Mouse (Mus musculus): ENCODE results near the gene Plxna4. TPM values are rescaled to one million over a fixed set of nuclear protein-coding genes. Genes with fewer than 3 reads are reported as not detected.

Plxna4 gene
- polyA plus RNA-seq, 1 experiment from 2014 or later, result 5.6 TPM

DNA sequence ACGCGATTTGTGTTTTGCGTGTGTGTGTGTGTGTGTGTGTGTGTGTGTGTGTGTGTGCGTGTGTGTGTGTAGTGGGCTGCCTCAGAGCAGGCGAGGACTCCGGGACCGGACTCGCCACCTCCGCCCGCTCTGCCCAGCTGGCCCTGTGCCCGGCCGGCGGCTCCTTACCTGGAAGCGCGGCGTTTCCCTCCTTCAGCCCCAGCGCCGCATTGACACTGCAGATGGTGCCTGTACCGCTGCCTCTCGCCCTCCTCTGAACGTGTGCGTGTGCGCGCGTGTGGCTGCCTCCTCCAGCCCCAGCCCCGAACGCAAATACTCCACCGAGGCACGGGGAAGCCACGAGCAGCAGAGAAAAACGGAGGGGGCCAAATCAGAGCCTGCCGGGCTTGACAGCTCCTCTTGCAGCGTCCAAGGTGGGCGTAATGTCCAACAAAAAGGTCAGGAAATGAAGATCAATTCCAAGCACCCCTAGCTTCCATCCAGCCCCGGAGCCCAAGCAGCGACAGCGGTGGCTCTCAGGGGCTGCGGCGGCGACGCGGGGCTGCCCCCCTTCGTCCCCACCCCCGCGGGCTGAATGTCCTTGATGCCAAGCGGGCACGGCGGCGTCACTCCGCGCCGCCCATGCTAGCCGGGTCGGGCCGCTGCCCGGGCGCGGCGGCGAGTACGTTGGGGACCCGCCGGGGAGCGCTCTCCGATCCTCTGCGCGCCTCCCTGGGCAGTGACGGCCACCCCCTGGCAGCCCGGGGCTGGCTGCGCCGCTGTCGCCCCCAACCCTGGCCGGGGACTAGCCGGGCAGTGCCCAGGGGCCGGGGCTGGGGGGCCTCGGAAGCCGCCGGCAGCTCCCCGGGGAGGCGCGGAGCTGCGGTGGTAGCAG is 619 bp downstream of the Plxna4 start:
- H3K9me3 ChIP-seq, result no peaks in the 10 kb centered on the region
- under 1% methylated on average over 76 of the region's 82 CpGs for WGBS
- peak overlapping the region; percentile 83 for H3K27ac ChIP-seq (replicated peaks)
- H3K4me3 ChIP-seq, result peak overlapping the region; percentile 88
- peak overlapping the region; percentile 99 for H3K4me2 ChIP-seq (replicated peaks)
- peak overlapping the region; percentile 84 for H3K9ac ChIP-seq (replicated peaks)
- peak; percentile 32; the same call in 1 of the 2 replicates for ATAC-seq (ENCODE audit: low FRiP score, low read depth)
- H3K27me3 ChIP-seq, result peaks cover 60% of the 10 kb centered on the region
- H3K36me3 ChIP-seq, result no peaks in the 10 kb centered on the region
- peaks cover 39% of the 10 kb centered on the region for H3K4me1 ChIP-seq

- H3K4me2 ChIP-seq (replicated peaks), result peak overlapping the region; percentile 99
- peaks cover 60% of the 10 kb centered on the region for H3K27me3 ChIP-seq
- ATAC-seq (ENCODE audit: low FRiP score, low read depth), result no peak
- H3K36me3 ChIP-seq, result no peaks in the 10 kb centered on the region
- H3K27ac ChIP-seq (replicated peaks), result peak overlapping the region; percentile 83; the same call in 1 of the 2 replicates
- peaks cover 41% of the 10 kb centered on the region for H3K4me1 ChIP-seq
- H3K4me3 ChIP-seq, result peak overlapping the region; percentile 88
- 4% methylated on average over 13 of the region's 13 CpGs for WGBS
- peak overlapping the region; percentile 84 for H3K9ac ChIP-seq (replicated peaks)
- H3K9me3 ChIP-seq, result no peaks in the 10 kb centered on the region
Measured at GRCm38 (mm10) chr6:32586821-32587135, 1.2 kb downstream of the Plxna4 start.

- ATAC-seq (ENCODE audit: low FRiP score, low read depth), result no peak
- peaks cover 41% of the 10 kb centered on the region for H3K4me1 ChIP-seq
- under 1% methylated on average over 13 of the region's 13 CpGs for WGBS
- H3K27me3 ChIP-seq, result peaks cover 64% of the 10 kb centered on the region
- H3K4me2 ChIP-seq (replicated peaks), result peak overlapping the region; percentile 99
- no peak overlapping the region for H3K27ac ChIP-seq (replicated peaks)
- H3K4me3 ChIP-seq, result peak overlapping the region; percentile 88
- peak overlapping the region; percentile 84 for H3K9ac ChIP-seq (replicated peaks)
- no peaks in the 10 kb centered on the region for H3K36me3 ChIP-seq
- no peaks in the 10 kb centered on the region for H3K9me3 ChIP-seq
Measured at GRCm38 (mm10) chr6:32586390-32586789, 1.6 kb downstream of the Plxna4 start.

- Histone ChIP-seq H3K4me1 (peaks cover 41% of the 10 kb centered on the region), H3K36me3 (no peaks in the 10 kb centered on the region), H3K27me3 (peaks cover 55% of the 10 kb centered on the region), H3K9ac (replicated peaks) (no peak overlapping the region), H3K4me2 (replicated peaks) (peak overlapping the region; percentile 99), H3K27ac (replicated peaks) (no peak overlapping the region), H3K9me3 (no peaks in the 10 kb centered on the region), H3K4me3 (peak overlapping the region; percentile 88)
- WGBS, result 38% methylated on average over 3 of the region's 3 CpGs
- ATAC-seq (ENCODE audit: low FRiP score, low read depth), result no peak
Measured at GRCm38 (mm10) chr6:32585211-32585610, 2.8 kb downstream of the Plxna4 start.

- ATAC-seq (ENCODE audit: low FRiP score, low read depth), result 0 out of 2 replicates have a peak, but pooled peaks have one; percentile 6
- Histone ChIP-seq H3K4me2 (replicated peaks) (peak overlapping the region; percentile 99), H3K9ac (replicated peaks) (no peak overlapping the region; the same call in 1 of the 2 replicates), H3K4me1 (peaks cover 41% of the 10 kb centered on the region), H3K27me3 (peaks cover 46% of the 10 kb centered on the region), H3K36me3 (no peaks in the 10 kb centered on the region), H3K4me3 (peak overlapping the region; percentile 88), H3K27ac (replicated peaks) (peak overlapping the region; percentile 35; the same call in 1 of the 2 replicates), H3K9me3 (no peaks in the 10 kb centered on the region)
- 12% methylated on average over 5 of the region's 5 CpGs for WGBS
Measured at GRCm38 (mm10) chr6:32584243-32584880, 3.6 kb downstream of the Plxna4 start.

DNA sequence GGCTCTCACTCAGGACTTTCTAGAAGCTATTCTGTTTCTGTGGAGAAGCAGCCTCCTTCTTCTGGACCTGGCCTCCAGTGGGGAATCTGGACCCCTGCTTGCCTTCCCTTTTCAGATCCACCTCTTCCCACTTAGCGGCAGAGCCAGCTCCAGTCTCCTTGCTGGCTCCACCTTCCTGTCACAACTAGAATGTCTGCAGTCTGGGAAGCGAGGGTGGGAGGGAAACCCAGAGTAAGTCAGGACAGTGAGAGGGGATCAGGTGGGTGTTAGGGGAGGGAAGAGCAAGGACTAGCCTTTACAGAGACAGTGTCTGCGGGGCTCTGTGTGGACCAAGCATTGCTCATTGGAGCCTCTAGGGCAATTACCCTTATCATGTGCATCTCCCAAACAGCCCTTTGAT is 4.4 kb downstream of the Plxna4 start:
- no peak for ATAC-seq (ENCODE audit: low FRiP score, low read depth)
- Histone ChIP-seq H3K4me3 (0 out of 2 replicates have a peak overlapping the region, but pooled peaks have one; percentile 7), H3K27me3 (peaks cover 38% of the 10 kb centered on the region), H3K4me1 (peaks cover 40% of the 10 kb centered on the region), H3K9ac (replicated peaks) (no peak overlapping the region), H3K4me2 (replicated peaks) (peak overlapping the region; percentile 99), H3K27ac (replicated peaks) (no peak overlapping the region), H3K9me3 (no peaks in the 10 kb centered on the region), H3K36me3 (no peaks in the 10 kb centered on the region)
- 14% methylated on average over 3 of the region's 3 CpGs for WGBS

GRCm38 (mm10) chr6:32571485-32571884 is 16.5 kb downstream of the Plxna4 start:
- Histone ChIP-seq H3K4me2 (replicated peaks) (no peak overlapping the region), H3K9ac (replicated peaks) (no peak overlapping the region), H3K27me3 (0 out of 2 replicates have a peak, but pooled peaks cover 4% of the 10 kb centered on the region), H3K4me3 (no peak overlapping the region), H3K9me3 (no peaks in the 10 kb centered on the region), H3K36me3 (no peaks in the 10 kb centered on the region), H3K4me1 (no peaks in the 10 kb centered on the region), H3K27ac (replicated peaks) (no peak overlapping the region)
- no peak for ATAC-seq (ENCODE audit: low FRiP score, low read depth)
- WGBS, result 91% methylated on average over 5 of the region's 5 CpGs

GRCm38 (mm10) chr6:32570445-32570844 is 17.5 kb downstream of the Plxna4 start:
- no peak for ATAC-seq (ENCODE audit: low FRiP score, low read depth)
- H3K36me3 ChIP-seq, result no peaks in the 10 kb centered on the region

GRCm38 (mm10) chr6:32569919-32570318 is 18.1 kb downstream of the Plxna4 start:
- Histone ChIP-seq H3K4me2 (replicated peaks) (no peak overlapping the region), H3K36me3 (no peaks in the 10 kb centered on the region), H3K27me3 (0 out of 2 replicates have a peak, but pooled peaks cover 1% of the 10 kb centered on the region), H3K27ac (replicated peaks) (no peak overlapping the region), H3K9me3 (no peaks in the 10 kb centered on the region), H3K4me1 (no peaks in the 10 kb centered on the region), H3K4me3 (no peak overlapping the region), H3K9ac (replicated peaks) (no peak overlapping the region)
- ATAC-seq (ENCODE audit: low FRiP score, low read depth), result no peak
- WGBS, result 91% methylated on average over 3 of the region's 3 CpGs

More at GRCm38 (mm10) chr6:32570445-32570844, 17.5 kb downstream of the Plxna4 start:
- 45% methylated on average over 3 of the region's 3 CpGs for WGBS
- no peak overlapping the region for H3K27ac ChIP-seq (replicated peaks)
- no peaks in the 10 kb centered on the region for H3K4me1 ChIP-seq
- no peaks in the 10 kb centered on the region for H3K9me3 ChIP-seq
- H3K4me3 ChIP-seq, result no peak overlapping the region
- 0 out of 2 replicates have a peak, but pooled peaks cover 4% of the 10 kb centered on the region for H3K27me3 ChIP-seq
- no peak overlapping the region for H3K4me2 ChIP-seq (replicated peaks)
- no peak overlapping the region for H3K9ac ChIP-seq (replicated peaks)

GRCm38 (mm10) chr6:32546915-32547314 is 41.1 kb downstream of the Plxna4 start:
- no peaks in the 10 kb centered on the region for H3K4me1 ChIP-seq
- no peak for ATAC-seq (ENCODE audit: low FRiP score, low read depth)
- 98% methylated on average over 1 of the region's 1 CpGs for WGBS
- no peaks in the 10 kb centered on the region for H3K36me3 ChIP-seq
- H3K27me3 ChIP-seq, result no peaks in the 10 kb centered on the region
- no peak overlapping the region for H3K9ac ChIP-seq (replicated peaks)
- H3K4me3 ChIP-seq, result no peak overlapping the region
- H3K9me3 ChIP-seq, result no peaks in the 10 kb centered on the region
- no peak overlapping the region for H3K27ac ChIP-seq (replicated peaks)
- no peak overlapping the region for H3K4me2 ChIP-seq (replicated peaks)

DNA sequence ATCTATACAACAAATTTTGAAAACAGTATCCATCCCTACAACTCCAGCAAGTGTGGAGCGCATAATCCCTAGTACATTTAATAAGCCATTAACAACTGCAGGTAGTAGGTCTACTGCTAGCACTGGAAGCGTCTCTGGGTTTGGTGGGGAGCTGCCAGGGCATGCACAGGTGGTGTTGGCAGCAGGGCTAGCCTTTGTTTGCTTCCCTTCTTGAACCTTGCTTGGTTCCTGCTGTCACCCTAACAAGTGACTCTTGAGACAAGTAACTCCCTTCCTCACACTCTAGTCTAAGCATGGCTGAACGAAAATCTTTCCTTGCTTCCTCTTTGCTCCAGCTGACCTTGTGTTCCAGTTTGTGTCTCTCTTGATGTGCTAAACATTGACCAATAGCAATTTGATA is 44.0 kb downstream of the Plxna4 start:
- Histone ChIP-seq H3K4me1 (no peaks in the 10 kb centered on the region), H3K9me3 (no peaks in the 10 kb centered on the region), H3K36me3 (no peaks in the 10 kb centered on the region), H3K4me3 (no peak overlapping the region), H3K27me3 (no peaks in the 10 kb centered on the region), H3K27ac (replicated peaks) (no peak overlapping the region), H3K9ac (replicated peaks) (no peak overlapping the region), H3K4me2 (replicated peaks) (no peak overlapping the region)
- ATAC-seq (ENCODE audit: low FRiP score, low read depth), result no peak
- 88% methylated on average over 3 of the region's 3 CpGs for WGBS

DNA sequence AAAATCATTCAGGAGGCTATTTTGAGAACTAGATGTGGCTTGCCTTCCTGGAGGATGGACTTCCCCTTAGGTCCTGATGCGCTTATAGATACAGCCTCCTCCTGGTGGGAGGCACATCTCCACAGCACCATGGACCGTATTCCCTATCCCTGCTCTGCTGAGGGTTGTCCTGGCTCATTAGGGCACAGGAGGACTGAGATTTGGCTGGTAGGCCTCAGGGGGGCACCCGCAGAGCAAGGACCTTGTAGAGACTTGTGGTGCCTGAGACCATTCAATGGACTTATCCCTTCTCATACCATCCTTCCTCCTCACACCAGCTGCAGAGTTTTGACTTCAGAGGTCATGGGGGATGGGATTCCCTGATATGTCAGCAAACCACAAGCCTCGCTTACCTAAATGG is 47.8 kb downstream of the Plxna4 start:
- Histone ChIP-seq H3K9ac (replicated peaks) (no peak overlapping the region), H3K9me3 (no peaks in the 10 kb centered on the region), H3K4me1 (no peaks in the 10 kb centered on the region), H3K4me2 (replicated peaks) (no peak overlapping the region), H3K4me3 (no peak overlapping the region), H3K36me3 (no peaks in the 10 kb centered on the region), H3K27ac (replicated peaks) (no peak overlapping the region), H3K27me3 (no peaks in the 10 kb centered on the region)
- no peak for ATAC-seq (ENCODE audit: low FRiP score, low read depth)
- WGBS, result 88% methylated on average over 4 of the region's 4 CpGs
